Mouse (Mus musculus) liver, postnatal 0 days (tissue): Measurements from ENCODE around the gene Ecsit.

Experiments used
- CTCF ChIP-seq: sonication (generic); IDR thresholded peaks from 2 replicates; pipeline ENCODE4 v1.5.1; 2016; ENCODE audit warnings: antibody characterized with exemption, low read depth
- EP300 ChIP-seq: IDR thresholded peaks from 2 replicates; pipeline ENCODE4 v1.6.1; 2016; ENCODE audit warnings: antibody characterized with exemption, low read depth, mild to moderate bottlenecking

DNA sequence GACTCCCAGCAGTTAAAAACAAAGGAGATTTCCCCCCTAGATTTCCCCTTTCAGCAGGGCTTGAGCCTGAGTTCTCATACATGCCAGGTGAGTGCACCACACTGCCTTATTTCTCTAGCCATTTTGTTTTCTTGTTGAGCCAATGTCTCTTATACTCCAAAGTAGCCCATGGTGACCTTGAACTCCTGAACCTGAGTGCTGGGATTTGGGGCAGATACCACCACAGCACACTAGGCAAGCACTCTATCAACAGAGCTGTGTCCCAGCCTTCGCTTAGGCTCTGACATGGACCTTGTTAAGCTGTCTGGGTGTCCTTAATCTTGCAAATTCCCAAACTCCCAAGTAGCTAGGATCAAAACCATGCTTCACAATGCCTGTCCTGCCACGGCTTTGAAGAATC is 43.4 kb downstream of the Ecsit start:
- no peak for TF ChIP-seq EP300
- TF ChIP-seq CTCF: no peak
